Mouse (Mus musculus): ENCODE data around the gene Naaa.
A peak's percentile ranks its signal among the peaks of the same experiment; 100 is the strongest.

GRCm38 (mm10) chr5:92312046-92312715, 34.2 kb upstream of the Naaa start:
- TF ChIP-seq CTCF (conservative IDR thresholded peaks at IDR 0.05; ENCODE audit: low read length), result peak; percentile 11; the same call in 1 of the 2 replicates
- TF ChIP-seq NANOG (IDR thresholded peaks at IDR 0.05; ENCODE audit: borderline replicate concordance, low read length), result no peak

All from E14TG2a.4 (cell line).